Mouse (Mus musculus): ENCODE results near the gene Mien1. TPM values are rescaled to one million over a fixed set of nuclear protein-coding genes. Genes with fewer than 3 reads are reported as not detected.
A peak's percentile ranks its signal among the peaks of the same experiment; 100 is the strongest.

Gene Mien1
- 112 and 124 TPM in 2 replicates for polyA plus RNA-seq (2016; fragmentation: Nextera tagmentation; extraction: Ambion mirVana)

- DNase-seq (ENCODE audit: low spot score): peak; percentile 96
- Histone ChIP-seq H3K36me3 (peaks cover 41% of the 10 kb centered on the region), H3K27ac (replicated peaks) (peak within 1 kb of the TSS; percentile 82), H3K9me3 (replicated peaks) (no peaks in the 10 kb centered on the region), H3K4me3 (peak within 1 kb of the TSS; percentile 83), H3K4me1 (peaks cover 13% of the 10 kb centered on the region), H3K27me3 (ENCODE audit: low read depth, poor library complexity, severe bottlenecking) (no peaks in the 10 kb centered on the region)
- 3% methylated on average over 43 of the region's 43 CpGs for WGBS
Observed at GRCm38 (mm10) chr11:98438331-98439158, at the start of gene Mien1. Gene Mien1 (minus strand): TSS chr11:98438991.

- DNase-seq (ENCODE audit: low spot score): no peak
- H3K9me3 ChIP-seq (replicated peaks): no peaks in the 10 kb centered on the region
- WGBS: 76% methylated on average over 5 of the region's 5 CpGs
- H3K27ac ChIP-seq (replicated peaks): no peak overlapping the region
- no peaks in the 10 kb centered on the region for H3K36me3 ChIP-seq
- no peak overlapping the region for H3K4me3 ChIP-seq
- 0 out of 2 replicates have a peak, but pooled peaks cover 5% of the 10 kb centered on the region for H3K27me3 ChIP-seq (ENCODE audit: low read depth, poor library complexity, severe bottlenecking)
- peaks cover 2% of the 10 kb centered on the region; the same call in 1 of the 2 replicates for H3K4me1 ChIP-seq
Observed at GRCm38 (mm10) chr11:98487526-98488040, 48.8 kb upstream of the Mien1 start.

GRCm38 (mm10) chr11:98485749-98486148 is 47.0 kb upstream of the Mien1 start:
- WGBS: 89% methylated on average over 2 of the region's 2 CpGs
- H3K4me1 ChIP-seq: no peaks in the 10 kb centered on the region

GRCm38 (mm10) chr11:98482067-98482466 is 43.3 kb upstream of the Mien1 start:
- 88% methylated on average over 10 of the region's 10 CpGs for WGBS
- no peaks in the 10 kb centered on the region for H3K9me3 ChIP-seq (replicated peaks)
- H3K27ac ChIP-seq (replicated peaks): no peak overlapping the region
- H3K36me3 ChIP-seq: no peaks in the 10 kb centered on the region
- H3K4me1 ChIP-seq: no peaks in the 10 kb centered on the region
- DNase-seq (ENCODE audit: low spot score): no peak
- H3K27me3 ChIP-seq (ENCODE audit: low read depth, poor library complexity, severe bottlenecking): no peaks in the 10 kb centered on the region
- H3K4me3 ChIP-seq: no peak overlapping the region

More at GRCm38 (mm10) chr11:98485749-98486148, 47.0 kb upstream of the Mien1 start:
- no peak overlapping the region for H3K4me3 ChIP-seq
- no peaks in the 10 kb centered on the region for H3K27me3 ChIP-seq (ENCODE audit: low read depth, poor library complexity, severe bottlenecking)
- H3K9me3 ChIP-seq (replicated peaks): no peaks in the 10 kb centered on the region
- no peaks in the 10 kb centered on the region for H3K36me3 ChIP-seq
- no peak for DNase-seq (ENCODE audit: low spot score)
- H3K27ac ChIP-seq (replicated peaks): no peak overlapping the region

GRCm38 (mm10) chr11:98481231-98481630 is 42.4 kb upstream of the Mien1 start:
- Histone ChIP-seq H3K9me3 (replicated peaks) (no peaks in the 10 kb centered on the region), H3K36me3 (no peaks in the 10 kb centered on the region), H3K4me3 (no peak overlapping the region), H3K27me3 (ENCODE audit: low read depth, poor library complexity, severe bottlenecking) (no peaks in the 10 kb centered on the region), H3K27ac (replicated peaks) (no peak overlapping the region), H3K4me1 (no peaks in the 10 kb centered on the region)
- 79% methylated on average over 6 of the region's 6 CpGs for WGBS
- no peak for DNase-seq (ENCODE audit: low spot score)

GRCm38 (mm10) chr11:98479940-98480497 is 41.2 kb upstream of the Mien1 start:
- 93% methylated on average over 12 of the region's 12 CpGs for WGBS
- no peak overlapping the region for H3K4me3 ChIP-seq
- no peaks in the 10 kb centered on the region for H3K4me1 ChIP-seq
- H3K36me3 ChIP-seq: no peaks in the 10 kb centered on the region
- H3K27ac ChIP-seq (replicated peaks): no peak overlapping the region
- DNase-seq (ENCODE audit: low spot score): no peak
- no peaks in the 10 kb centered on the region for H3K9me3 ChIP-seq (replicated peaks)
- H3K27me3 ChIP-seq (ENCODE audit: low read depth, poor library complexity, severe bottlenecking): no peaks in the 10 kb centered on the region

- Histone ChIP-seq H3K27me3 (ENCODE audit: low read depth, poor library complexity, severe bottlenecking) (no peaks in the 10 kb centered on the region), H3K36me3 (no peaks in the 10 kb centered on the region), H3K27ac (replicated peaks) (no peak overlapping the region), H3K9me3 (replicated peaks) (no peaks in the 10 kb centered on the region), H3K4me3 (no peak overlapping the region), H3K4me1 (peaks cover under 1% of the 10 kb centered on the region; the same call in 1 of the 2 replicates)
- 90% methylated on average over 13 of the region's 13 CpGs for WGBS
- DNase-seq (ENCODE audit: low spot score): no peak
Observed at GRCm38 (mm10) chr11:98479026-98479939, 40.5 kb upstream of the Mien1 start.

GRCm38 (mm10) chr11:98477011-98477701 is 38.4 kb upstream of the Mien1 start:
- Histone ChIP-seq H3K4me1 (peaks cover 20% of the 10 kb centered on the region), H3K4me3 (no peak overlapping the region), H3K27ac (replicated peaks) (no peak overlapping the region), H3K27me3 (ENCODE audit: low read depth, poor library complexity, severe bottlenecking) (no peaks in the 10 kb centered on the region), H3K36me3 (no peaks in the 10 kb centered on the region), H3K9me3 (replicated peaks) (no peaks in the 10 kb centered on the region)
- 76% methylated on average over 14 of the region's 14 CpGs for WGBS
- no peak for DNase-seq (ENCODE audit: low spot score)

GRCm38 (mm10) chr11:98476434-98476807 is 37.6 kb upstream of the Mien1 start:
- Histone ChIP-seq H3K9me3 (replicated peaks) (no peaks in the 10 kb centered on the region), H3K27ac (replicated peaks) (no peak overlapping the region), H3K4me3 (no peak overlapping the region), H3K36me3 (no peaks in the 10 kb centered on the region), H3K4me1 (peaks cover 25% of the 10 kb centered on the region), H3K27me3 (ENCODE audit: low read depth, poor library complexity, severe bottlenecking) (peaks cover 2% of the 10 kb centered on the region; the same call in 1 of the 2 replicates)
- WGBS: 87% methylated on average over 4 of the region's 4 CpGs
- DNase-seq (ENCODE audit: low spot score): no peak

- Histone ChIP-seq H3K4me3 (no peak overlapping the region), H3K27me3 (ENCODE audit: low read depth, poor library complexity, severe bottlenecking) (peaks cover 8% of the 10 kb centered on the region), H3K4me1 (peaks cover 25% of the 10 kb centered on the region), H3K9me3 (replicated peaks) (no peaks in the 10 kb centered on the region), H3K36me3 (no peaks in the 10 kb centered on the region), H3K27ac (replicated peaks) (no peak overlapping the region)
- no peak for DNase-seq (ENCODE audit: low spot score)
- 90% methylated on average over 9 of the region's 9 CpGs for WGBS
Observed at GRCm38 (mm10) chr11:98475630-98476433, 37.0 kb upstream of the Mien1 start.

- no peak overlapping the region for H3K4me3 ChIP-seq
- WGBS: 94% methylated on average over 11 of the region's 11 CpGs
- H3K27ac ChIP-seq (replicated peaks): no peak overlapping the region
- DNase-seq (ENCODE audit: low spot score): no peak
- no peaks in the 10 kb centered on the region for H3K9me3 ChIP-seq (replicated peaks)
- H3K36me3 ChIP-seq: no peaks in the 10 kb centered on the region
- H3K4me1 ChIP-seq: peaks cover 27% of the 10 kb centered on the region
- H3K27me3 ChIP-seq (ENCODE audit: low read depth, poor library complexity, severe bottlenecking): peaks cover 10% of the 10 kb centered on the region
Observed at GRCm38 (mm10) chr11:98474967-98475366, 36.2 kb upstream of the Mien1 start.
